Mouse (Mus musculus): ENCODE results near the gene Mif4gd. TPM values are rescaled to one million over a fixed set of nuclear protein-coding genes. Genes with fewer than 3 reads are reported as not detected.

The Mif4gd gene
- polyA plus RNA-seq, 1 experiment from 2014 or later, result 19.4 TPM

GRCm38 (mm10) chr11:115584376-115585073 is 28.2 kb downstream of the Mif4gd start:
- H3K9me3 ChIP-seq, result no peaks in the 10 kb centered on the region
- H3K4me1 ChIP-seq, result no peaks in the 10 kb centered on the region
- DNase-seq (ENCODE audit: low spot score), result no peak
- H3K27ac ChIP-seq (replicated peaks), result no peak overlapping the region
- no peaks in the 10 kb centered on the region for H3K27me3 ChIP-seq (replicated peaks; ENCODE audit: low read depth, poor library complexity, severe bottlenecking)
- 89% methylated on average over 10 of the region's 10 CpGs for WGBS
- H3K4me3 ChIP-seq, result no peak overlapping the region
- H3K36me3 ChIP-seq (replicated peaks), result peaks cover 98% of the 10 kb centered on the region

GRCm38 (mm10) chr11:115582913-115583606 is 29.7 kb downstream of the Mif4gd start:
- no peak for DNase-seq (ENCODE audit: low spot score)
- no peaks in the 10 kb centered on the region for H3K9me3 ChIP-seq
- peaks cover 100% of the 10 kb centered on the region for H3K36me3 ChIP-seq (replicated peaks)
- no peak overlapping the region for H3K27ac ChIP-seq (replicated peaks)
- H3K4me3 ChIP-seq, result no peak overlapping the region
- no peaks in the 10 kb centered on the region for H3K27me3 ChIP-seq (replicated peaks; ENCODE audit: low read depth, poor library complexity, severe bottlenecking)
- 88% methylated on average over 10 of the region's 10 CpGs for WGBS
- H3K4me1 ChIP-seq, result no peaks in the 10 kb centered on the region

GRCm38 (mm10) chr11:115579080-115579479 is 33.7 kb downstream of the Mif4gd start:
- Histone ChIP-seq H3K4me1 (no peaks in the 10 kb centered on the region), H3K27ac (replicated peaks) (no peak overlapping the region), H3K36me3 (replicated peaks) (peaks cover 82% of the 10 kb centered on the region), H3K27me3 (replicated peaks; ENCODE audit: low read depth, poor library complexity, severe bottlenecking) (no peaks in the 10 kb centered on the region), H3K9me3 (no peaks in the 10 kb centered on the region), H3K4me3 (no peak overlapping the region)
- no peak for DNase-seq (ENCODE audit: low spot score)

GRCm38 (mm10) chr11:115564961-115565360 is 47.8 kb downstream of the Mif4gd start:
- H3K36me3 ChIP-seq (replicated peaks), result peaks cover 43% of the 10 kb centered on the region
- 23% methylated on average over 7 of the region's 7 CpGs for WGBS
- H3K4me1 ChIP-seq, result peaks cover 24% of the 10 kb centered on the region
- H3K4me3 ChIP-seq, result peak overlapping the region; percentile 92
- H3K27me3 ChIP-seq (replicated peaks; ENCODE audit: low read depth, poor library complexity, severe bottlenecking), result no peaks in the 10 kb centered on the region
- H3K9me3 ChIP-seq, result no peaks in the 10 kb centered on the region
- no peak for DNase-seq (ENCODE audit: low spot score)
- H3K27ac ChIP-seq (replicated peaks), result peak overlapping the region; percentile 99

GRCm38 (mm10) chr11:115564064-115564809 is 48.5 kb downstream of the Mif4gd start, which contains the start of gene Nup85:
Nup85 (plus strand) TSS chr11:115564434.
- DNase-seq (ENCODE audit: low spot score), result peak; percentile 97
- WGBS, result under 1% methylated on average over 42 of the region's 42 CpGs
- peak within 1 kb of the TSS; percentile 99 for H3K27ac ChIP-seq (replicated peaks)
- H3K27me3 ChIP-seq (replicated peaks; ENCODE audit: low read depth, poor library complexity, severe bottlenecking), result no peaks in the 10 kb centered on the region
- peak within 1 kb of the TSS; percentile 92 for H3K4me3 ChIP-seq
- peaks cover 24% of the 10 kb centered on the region for H3K4me1 ChIP-seq
- no peaks in the 10 kb centered on the region for H3K9me3 ChIP-seq
- peaks cover 36% of the 10 kb centered on the region for H3K36me3 ChIP-seq (replicated peaks)

- Histone ChIP-seq H3K9me3 (no peaks in the 10 kb centered on the region), H3K36me3 (replicated peaks) (peaks cover 28% of the 10 kb centered on the region), H3K27ac (replicated peaks) (peak overlapping the region; percentile 99), H3K27me3 (replicated peaks; ENCODE audit: low read depth, poor library complexity, severe bottlenecking) (no peaks in the 10 kb centered on the region), H3K4me1 (peaks cover 24% of the 10 kb centered on the region), H3K4me3 (peak overlapping the region; percentile 92)
- no peak for DNase-seq (ENCODE audit: low spot score)
- WGBS, result 44% methylated on average over 4 of the region's 4 CpGs
Measured at GRCm38 (mm10) chr11:115563406-115563805, 49.4 kb downstream of the Mif4gd start.

Other genes starting within 250 kb of the Mif4gd start
- gene Hid1, start 245.2 kb downstream of the Mif4gd start, polyA plus RNA-seq (2016; fragmentation: Nextera tagmentation; extraction: Ambion mirVana), result 8.6 and 9.6 TPM in 2 replicates
- 15.6 and 16.4 TPM in 2 replicates for gene Cdr2l, start 231.1 kb downstream of the Mif4gd start, polyA plus RNA-seq (2016; fragmentation: Nextera tagmentation; extraction: Ambion mirVana)
- gene Mrpl58, start 209.2 kb downstream of the Mif4gd start, polyA plus RNA-seq (2016; fragmentation: Nextera tagmentation; extraction: Ambion mirVana), result 221 and 228 TPM in 2 replicates
- gene Atp5h, start 193.0 kb downstream of the Mif4gd start, polyA plus RNA-seq (2016; fragmentation: Nextera tagmentation; extraction: Ambion mirVana), result 880 and 890 TPM in 2 replicates
- 14.8 and 17.3 TPM in 2 replicates for gene Kctd2, start 192.8 kb downstream of the Mif4gd start, polyA plus RNA-seq (2016; fragmentation: Nextera tagmentation; extraction: Ambion mirVana)
- 0.15 TPM in 1 of 2 replicates, not detected in the other for gene Trim80, start 172.4 kb downstream of the Mif4gd start, polyA plus RNA-seq (2016; fragmentation: Nextera tagmentation; extraction: Ambion mirVana)
- gene Slc16a5, start 150.5 kb downstream of the Mif4gd start, polyA plus RNA-seq (2016; fragmentation: Nextera tagmentation; extraction: Ambion mirVana), result 0.28 and 0.34 TPM in 2 replicates
- 9.0 and 9.9 TPM in 2 replicates for gene Armc7, start 137.3 kb downstream of the Mif4gd start, polyA plus RNA-seq (2016; fragmentation: Nextera tagmentation; extraction: Ambion mirVana)
- gene Nt5c, start 121.1 kb downstream of the Mif4gd start, polyA plus RNA-seq (2016; fragmentation: Nextera tagmentation; extraction: Ambion mirVana), result 90.9 and 92.2 TPM in 2 replicates
- 592 and 614 TPM in 2 replicates for gene Jpt1, start 98.6 kb downstream of the Mif4gd start, polyA plus RNA-seq (2016; fragmentation: Nextera tagmentation; extraction: Ambion mirVana)
- gene Sumo2, start 76.7 kb downstream of the Mif4gd start, polyA plus RNA-seq (2016; fragmentation: Nextera tagmentation; extraction: Ambion mirVana), result 1,425 and 1,473 TPM in 2 replicates
- 252 and 253 TPM in 2 replicates for gene Nup85, start 48.5 kb downstream of the Mif4gd start, polyA plus RNA-seq (2016; fragmentation: Nextera tagmentation; extraction: Ambion mirVana)
- gene Mrps7, start 9.0 kb downstream of the Mif4gd start, polyA plus RNA-seq (2016; fragmentation: Nextera tagmentation; extraction: Ambion mirVana), result 100 and 101 TPM in 2 replicates
- gene Gga3, start 8.9 kb downstream of the Mif4gd start, polyA plus RNA-seq (2016; fragmentation: Nextera tagmentation; extraction: Ambion mirVana), result 29.6 and 33.3 TPM in 2 replicates
- gene Slc25a19, start 15.3 kb upstream of the Mif4gd start, polyA plus RNA-seq (2016; fragmentation: Nextera tagmentation; extraction: Ambion mirVana), result 23.5 and 24.6 TPM in 2 replicates
- gene Grb2, start 95.6 kb upstream of the Mif4gd start, polyA plus RNA-seq (2016; fragmentation: Nextera tagmentation; extraction: Ambion mirVana), result 73.5 and 76.0 TPM in 2 replicates
- gene Tmem94, start 152.5 kb upstream of the Mif4gd start, polyA plus RNA-seq (2016; fragmentation: Nextera tagmentation; extraction: Ambion mirVana), result 34.6 and 38.9 TPM in 2 replicates
- gene Caskin2, start 200.7 kb upstream of the Mif4gd start, polyA plus RNA-seq (2016; fragmentation: Nextera tagmentation; extraction: Ambion mirVana), result 20.3 and 20.4 TPM in 2 replicates
- gene Tsen54, start 201.8 kb upstream of the Mif4gd start, polyA plus RNA-seq (2016; fragmentation: Nextera tagmentation; extraction: Ambion mirVana), result 40.3 and 40.6 TPM in 2 replicates
- gene Llgl2, start 211.1 kb upstream of the Mif4gd start, polyA plus RNA-seq (2016; fragmentation: Nextera tagmentation; extraction: Ambion mirVana), result 15.3 and 15.5 TPM in 2 replicates
- gene Myo15b, start 245.4 kb upstream of the Mif4gd start, polyA plus RNA-seq (2016; fragmentation: Nextera tagmentation; extraction: Ambion mirVana), result 0.07 and 0.16 TPM in 2 replicates